Mouse (Mus musculus): ENCODE results near the gene Wdr75.

- TF ChIP-seq CTCF (IDR thresholded peaks at IDR 0.05; ENCODE audit: control insufficient read depth, insufficient read depth, insufficient replicate concordance, low read depth, low read length) (no peak), POLR2A (IDR thresholded peaks at IDR 0.05; ENCODE audit: control insufficient read depth, low read depth, low read length) (no peak)
These were observed 66.2 kb downstream of the Wdr75 start for GRCm38 (mm10) chr1:45861162-45861561.

Data from testis, adult 2 months (tissue).